Mouse (Mus musculus) C2C12 (cell line): ENCODE measurements around the gene Grid2ip. TPM values are rescaled to one million over a fixed set of nuclear protein-coding genes. Genes with fewer than 3 reads are reported as not detected.

Experiments
- H3K27me3 ChIP-seq: one replicate; pipeline ENCODE4 v1.6.1; 2011; ENCODE audit not compliant: control insufficient read depth, insufficient read depth, insufficient read length
- H3K36me3 ChIP-seq: one replicate; pipeline ENCODE4 v1.6.1; 2011; ENCODE audit not compliant: control insufficient read depth, insufficient read depth
- H3K4me3 ChIP-seq: one replicate; pipeline ENCODE4 v1.5.1; 2011; ENCODE audit warnings: mild to moderate bottlenecking, control low read depth; ENCODE audit not compliant: poor library complexity, insufficient read depth, severe bottlenecking
- H3K79me2 ChIP-seq: one replicate; pipeline ENCODE4 v1.6.1; 2011; ENCODE audit not compliant: control insufficient read depth, insufficient read depth
- H3K79me3 ChIP-seq: one replicate; pipeline ENCODE4 v1.6.1; 2011; ENCODE audit warnings: low read depth, control low read depth
- H3ac ChIP-seq: one replicate; pipeline ENCODE3; 2011; ENCODE audit warnings: low read depth; ENCODE audit not compliant: control insufficient read depth, insufficient read length
- CEBPB ChIP-seq: IDR thresholded peaks from one replicate; pipeline ENCODE4 v1.6.1; 2011; ENCODE audit warnings: low read depth, mild to moderate bottlenecking, control low read depth, moderate library complexity
- CTCF ChIP-seq: IDR thresholded peaks from one replicate; pipeline ENCODE4 v1.5.1; 2011; ENCODE audit not compliant: control insufficient read depth, insufficient read depth, insufficient read length
- FOSL1 ChIP-seq: IDR thresholded peaks from one replicate; pipeline ENCODE4 v1.8.0; 2011; ENCODE audit warnings: mild to moderate bottlenecking, low read length; ENCODE audit not compliant: poor library complexity, insufficient read depth, severe bottlenecking
- MAX ChIP-seq: IDR thresholded peaks from one replicate; pipeline ENCODE4 v1.6.1; 2011; ENCODE audit warnings: mild to moderate bottlenecking, control low read depth
- MYOD1 ChIP-seq: IDR thresholded peaks from one replicate; pipeline ENCODE4 v1.6.1; 2011; ENCODE audit warnings: low read depth; ENCODE audit not compliant: control insufficient read depth, insufficient read length
- MYOG ChIP-seq: IDR thresholded peaks from one replicate; pipeline ENCODE4 v1.6.1; 2011; ENCODE audit not compliant: control insufficient read depth, insufficient read length; ENCODE audit errors: extremely low read depth
- USF1 ChIP-seq: IDR thresholded peaks from one replicate; pipeline ENCODE4 v1.6.1; 2011; ENCODE audit warnings: low read depth, mild to moderate bottlenecking, control low read depth, moderate library complexity
- polyA plus RNA-seq: library from polyadenylated mRNA; unstranded; fragments of >200 nt; fragmentation: generic; extraction: Trizol; gene quantifications from one replicate; pipeline ENCODE4 v1.2.1, GENCODE M21; 2012; ENCODE audit warnings: missing spikeins

The Grid2ip gene
- polyA plus RNA-seq, 1 experiment = not detected

DNA sequence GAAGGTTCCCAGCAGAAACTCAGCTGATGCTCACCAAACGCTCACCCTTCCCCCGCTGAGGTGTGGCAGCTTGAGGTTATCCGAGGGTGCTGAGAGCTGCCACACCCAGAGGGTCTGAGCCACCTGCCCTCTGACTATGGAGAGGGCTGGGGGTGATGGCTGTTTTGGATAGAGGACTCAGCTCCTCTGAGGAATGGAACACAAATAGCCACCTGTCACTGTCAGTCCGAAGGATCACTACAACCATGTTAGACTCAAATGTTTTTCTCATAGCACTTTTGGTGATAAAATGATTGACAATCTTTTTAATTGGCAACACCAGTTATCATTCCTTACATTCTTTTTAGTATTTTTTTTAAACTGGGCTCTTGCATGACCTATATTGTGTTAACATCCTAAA, 64.3 kb downstream of the Grid2ip start:
- TF ChIP-seq USF1 (no peak), MYOD1 (peak; percentile 4)
- Histone ChIP-seq H3K36me3 (peaks cover 70% of the 10 kb centered on the region), H3K79me2 (peaks cover 16% of the 10 kb centered on the region), H3K27me3 (no peaks in the 10 kb centered on the region), H3K4me3 (no peak overlapping the region), H3ac (no peak overlapping the region), H3K79me3 (peaks cover 3% of the 10 kb centered on the region)

GRCm38 (mm10) chr5:143422990-143423389, 65.9 kb downstream of the Grid2ip start:
- Histone ChIP-seq H3K4me3 (no peak overlapping the region), H3K27me3 (no peaks in the 10 kb centered on the region), H3ac (no peak overlapping the region), H3K79me2 (peaks cover 3% of the 10 kb centered on the region), H3K79me3 (no peaks in the 10 kb centered on the region), H3K36me3 (peaks cover 55% of the 10 kb centered on the region)
- TF ChIP-seq CEBPB (no peak), MAX (no peak), CTCF (no peak), USF1 (no peak), FOSL1 (no peak), MYOG (no peak), MYOD1 (no peak)

DNA sequence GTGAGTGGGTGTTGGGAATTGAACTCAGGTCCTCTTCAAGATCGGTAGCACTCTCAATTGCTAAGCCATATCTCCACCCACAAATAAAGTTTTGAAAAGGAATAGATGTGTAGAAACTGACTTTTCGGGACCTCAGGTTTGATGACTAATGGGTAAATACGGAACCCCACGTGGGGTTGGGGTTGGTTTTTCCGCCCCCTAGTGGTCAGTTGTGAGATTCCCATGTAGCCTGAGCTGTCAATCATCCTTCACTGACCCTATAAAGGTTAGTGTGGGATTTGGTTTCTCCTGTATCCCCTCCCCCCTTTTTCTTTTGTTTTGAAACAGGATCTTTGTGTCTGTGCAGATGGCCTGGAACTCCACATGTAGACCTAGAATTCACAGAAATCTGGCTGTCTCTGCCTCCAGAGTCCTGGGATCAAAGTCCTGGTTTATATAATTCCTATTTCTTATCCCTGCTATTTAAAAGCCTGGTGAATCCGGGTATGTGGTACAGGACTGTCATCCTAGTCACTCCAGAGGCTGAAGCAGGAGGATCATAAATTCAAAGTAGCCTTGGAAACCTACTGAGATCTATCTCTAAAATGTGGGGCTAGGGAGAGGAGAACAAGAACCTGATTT, 66.9 kb downstream of the Grid2ip start:
- H3ac ChIP-seq = no peak overlapping the region
- no peaks in the 10 kb centered on the region for H3K79me3 ChIP-seq
- peak; percentile 41 for TF ChIP-seq CTCF
- TF ChIP-seq MYOD1 = no peak
- peak; percentile 34 for TF ChIP-seq USF1
- TF ChIP-seq MAX = no peak
- TF ChIP-seq MYOG = no peak
- TF ChIP-seq FOSL1 = no peak
- no peaks in the 10 kb centered on the region for H3K27me3 ChIP-seq
- H3K36me3 ChIP-seq = peaks cover 45% of the 10 kb centered on the region
- no peaks in the 10 kb centered on the region for H3K79me2 ChIP-seq
- H3K4me3 ChIP-seq = no peak overlapping the region

GRCm38 (mm10) chr5:143434421-143434820, 77.3 kb downstream of the Grid2ip start:
- no peaks in the 10 kb centered on the region for H3K27me3 ChIP-seq
- H3K79me3 ChIP-seq = no peaks in the 10 kb centered on the region
- H3ac ChIP-seq = no peak overlapping the region
- H3K79me2 ChIP-seq = no peaks in the 10 kb centered on the region
- H3K36me3 ChIP-seq = no peaks in the 10 kb centered on the region
- TF ChIP-seq CEBPB (no peak), MYOD1 (peak; percentile 78), MAX (no peak), USF1 (no peak), FOSL1 (no peak), CTCF (peak; percentile 57), MYOG (no peak)
- no peak overlapping the region for H3K4me3 ChIP-seq

DNA sequence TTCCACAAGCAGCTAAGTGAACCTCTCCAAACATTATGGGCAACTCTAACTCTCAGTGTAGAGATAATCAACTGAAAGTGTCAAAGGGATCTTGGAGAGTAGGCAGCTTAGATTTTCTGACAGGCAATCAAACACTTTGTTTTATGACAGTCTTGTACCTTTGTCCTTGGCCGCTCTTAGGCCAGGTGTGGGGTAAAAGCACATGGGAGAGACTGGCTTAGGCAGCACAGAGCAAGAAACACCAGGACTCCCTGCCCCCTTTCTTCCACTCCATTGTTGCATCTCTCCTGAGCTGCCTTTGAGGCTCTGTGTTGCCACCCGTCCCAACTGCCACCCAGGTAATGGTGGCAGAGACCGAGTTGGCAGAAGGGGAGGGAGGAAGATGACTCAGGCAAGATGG, 84.2 kb downstream of the Grid2ip start:
- H3K79me2 ChIP-seq = no peaks in the 10 kb centered on the region
- H3K79me3 ChIP-seq = no peaks in the 10 kb centered on the region
- TF ChIP-seq MYOD1 = no peak
- no peak for TF ChIP-seq USF1
- no peak for TF ChIP-seq FOSL1
- no peak for TF ChIP-seq MYOG
- no peak for TF ChIP-seq MAX
- TF ChIP-seq CTCF = no peak
- TF ChIP-seq CEBPB = no peak
- H3ac ChIP-seq = no peak overlapping the region
- no peak overlapping the region for H3K4me3 ChIP-seq
- peaks cover 8% of the 10 kb centered on the region for H3K27me3 ChIP-seq
- H3K36me3 ChIP-seq = no peaks in the 10 kb centered on the region

DNA sequence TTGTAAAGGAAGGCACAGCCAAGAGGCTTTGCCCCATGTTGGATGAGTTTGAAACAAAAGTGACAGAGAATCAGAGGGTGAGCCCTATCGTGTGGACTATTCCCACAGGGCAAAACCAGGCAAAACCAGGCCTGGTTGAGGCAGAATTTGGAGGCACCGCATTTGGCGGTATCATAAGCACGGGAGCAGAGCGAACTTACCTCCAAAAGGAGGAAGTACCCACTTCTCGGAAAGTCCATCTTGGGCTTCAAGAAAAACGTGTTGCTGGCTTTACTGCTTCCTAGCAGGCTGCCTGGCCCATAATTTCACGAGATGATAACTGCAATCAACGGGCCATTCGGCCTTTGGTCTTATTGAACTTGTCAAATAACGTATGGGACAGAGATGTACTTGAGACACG, 84.6 kb downstream of the Grid2ip start:
- Histone ChIP-seq H3K27me3 (peaks cover 8% of the 10 kb centered on the region), H3ac (no peak overlapping the region), H3K79me2 (no peaks in the 10 kb centered on the region), H3K79me3 (no peaks in the 10 kb centered on the region), H3K4me3 (no peak overlapping the region), H3K36me3 (no peaks in the 10 kb centered on the region)
- TF ChIP-seq USF1 (no peak), CTCF (no peak), MAX (no peak)

Other genes starting within 250 kb of the Grid2ip start
- 12.2 TPM for gene Rnf216, start 244.3 kb upstream of the Grid2ip start, polyA plus RNA-seq
- gene Olfr718-ps1, start 209.8 kb upstream of the Grid2ip start, polyA plus RNA-seq = not detected
- gene Rbak, start 176.6 kb upstream of the Grid2ip start, polyA plus RNA-seq = 2.8 TPM
- gene Spdye4b, start 176.3 kb upstream of the Grid2ip start, polyA plus RNA-seq = not detected
- not detected for gene Spdye4a, start 130.4 kb upstream of the Grid2ip start, polyA plus RNA-seq
- 4.2 TPM for gene Zfp12, start 122.2 kb upstream of the Grid2ip start, polyA plus RNA-seq
- 3.8 TPM for gene Zfp316, start 87.3 kb upstream of the Grid2ip start, polyA plus RNA-seq
- gene Zfp853, start 63.7 kb upstream of the Grid2ip start, polyA plus RNA-seq = not detected
- 29.6 TPM for gene E130309D02Rik, start 42.0 kb upstream of the Grid2ip start, polyA plus RNA-seq
- gene Zdhhc4, start 28.1 kb upstream of the Grid2ip start, polyA plus RNA-seq = 48.7 TPM
- gene Kdelr2, start 46.5 kb downstream of the Grid2ip start, polyA plus RNA-seq = 131 TPM
- 3.7 TPM for gene Daglb, start 107.2 kb downstream of the Grid2ip start, polyA plus RNA-seq
- gene Rac1, start 170.7 kb downstream of the Grid2ip start, polyA plus RNA-seq = 256 TPM